Mouse (Mus musculus): Measurements from ENCODE around the gene Ing3. TPM values are rescaled to one million over a fixed set of nuclear protein-coding genes. Genes with fewer than 3 reads are reported as not detected.

Ing3 gene
- 10 to 100 TPM; 25.9 to 28.6 TPM for total RNA-seq (2021)
- long read RNA-seq, experiment 1, partial matches to known transcripts = 1 of 2 reads
- long read RNA-seq, experiment 1, other reads (novel, unspliced or antisense) = 0 of 2 reads
- long read RNA-seq, experiment 2, partial matches to known transcripts = 0 of 3 reads
- long read RNA-seq, experiment 2, other reads (novel, unspliced or antisense) = 0 of 3 reads

DNA sequence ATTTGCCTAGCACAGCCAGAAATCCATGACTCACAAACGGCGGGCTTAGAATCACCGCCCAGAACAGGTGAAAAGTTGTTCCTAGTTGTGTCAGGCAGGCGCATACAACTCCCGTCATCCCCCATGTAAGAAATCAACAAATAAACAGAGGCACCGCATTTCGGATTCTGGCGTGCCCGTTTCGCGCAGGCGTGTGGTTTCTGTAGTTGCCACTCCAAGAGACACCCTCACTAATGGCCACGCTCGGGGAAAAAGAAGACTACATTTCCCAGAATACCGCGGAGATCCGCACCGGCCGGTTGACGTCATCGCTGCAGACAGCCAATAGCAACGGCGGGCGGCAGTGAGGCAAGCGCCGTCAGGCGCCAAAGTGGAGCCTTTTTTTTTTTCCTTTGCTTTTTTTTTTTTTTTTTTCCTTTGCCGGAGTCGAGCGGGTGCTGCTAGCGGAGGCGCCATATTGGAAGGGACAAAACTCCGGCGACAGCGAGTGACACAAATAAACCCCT lies at the start of gene Ing3:
Gene Ing3 (plus strand): TSS at position 346 of the 506 bp plus-strand sequence.
- Histone ChIP-seq H3K27ac (peak within 1 kb of the TSS; percentile 96), H3K4me3 (peak within 1 kb of the TSS; percentile 96)
- intact Hi-C loops (cut with DNase I) = loop anchor here (2.0 to 5.0 kb wide), 2 partner anchors 98 to 152 kb away; no protein-coding TSS in a partner anchor
- TF ChIP-seq CTCF (IDR thresholded peaks at IDR 0.05) = no peak
- DNase-seq (ENCODE audit: extremely low spot score in 1 of 2, low spot score in 2 of 2) = peak; percentile 95 to 98

GRCm38 (mm10) chr6:21909720-21910119 lies 39.7 kb upstream of the Ing3 start:
- Histone ChIP-seq H3K27ac (no peak overlapping the region), H3K4me3 (no peak overlapping the region)
- TF ChIP-seq CTCF (IDR thresholded peaks at IDR 0.05) = no peak
- DNase-seq (ENCODE audit: extremely low spot score in 1 of 2, low spot score in 2 of 2) = no peak
- intact Hi-C loops (cut with DNase I) = no loop called here

DNA sequence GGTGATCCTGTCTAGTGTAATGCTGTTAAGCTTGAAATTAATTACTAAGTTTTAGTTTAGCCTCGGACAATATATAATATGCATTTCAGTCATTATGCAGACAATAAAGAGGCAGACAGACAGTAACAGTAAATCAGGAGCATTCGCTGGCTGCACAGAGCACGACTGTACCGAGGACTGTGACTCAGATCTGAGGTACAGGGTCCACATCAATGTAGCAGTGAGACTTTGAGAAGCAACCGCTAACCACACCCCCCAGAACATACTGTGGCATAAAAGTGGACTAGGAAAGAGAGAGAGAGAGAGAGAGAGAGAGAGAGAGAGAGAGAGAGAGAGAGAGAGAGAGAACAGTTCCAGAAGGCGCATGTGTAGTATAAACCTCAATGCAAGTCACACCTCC lies 38.6 kb upstream of the Ing3 start:
- H3K27ac ChIP-seq = no peak overlapping the region
- no peak for DNase-seq (ENCODE audit: extremely low spot score in 1 of 2, low spot score in 2 of 2)
- no peak overlapping the region for H3K4me3 ChIP-seq
- no peak for TF ChIP-seq CTCF (IDR thresholded peaks at IDR 0.05)
- intact Hi-C loops (cut with DNase I) = no loop called here

DNA sequence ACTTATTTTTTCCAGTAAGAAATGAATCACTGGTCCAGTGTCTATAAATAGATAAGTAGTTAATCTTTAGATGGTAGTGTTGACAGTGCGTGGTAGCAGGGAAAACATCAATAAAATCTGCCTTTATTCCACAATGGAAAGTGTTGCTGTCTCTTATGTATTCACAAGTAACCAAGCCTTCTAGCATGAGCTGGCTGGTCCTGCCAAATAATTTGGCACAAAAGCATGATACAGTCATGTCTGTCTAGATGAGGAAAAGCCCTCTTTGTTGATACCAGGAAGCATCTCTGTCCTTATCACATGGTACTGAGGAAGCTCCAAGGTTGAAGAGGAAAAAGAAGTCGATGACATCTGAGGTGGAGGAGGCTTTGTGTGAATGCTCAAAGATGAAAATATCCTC lies 32.8 kb upstream of the Ing3 start:
- no peak for TF ChIP-seq CTCF (IDR thresholded peaks at IDR 0.05)
- Histone ChIP-seq H3K4me3 (no peak overlapping the region), H3K27ac (no peak overlapping the region)
- intact Hi-C loops (cut with DNase I) = no loop called here
- DNase-seq (ENCODE audit: extremely low spot score in 1 of 2, low spot score in 2 of 2) = no peak

DNA sequence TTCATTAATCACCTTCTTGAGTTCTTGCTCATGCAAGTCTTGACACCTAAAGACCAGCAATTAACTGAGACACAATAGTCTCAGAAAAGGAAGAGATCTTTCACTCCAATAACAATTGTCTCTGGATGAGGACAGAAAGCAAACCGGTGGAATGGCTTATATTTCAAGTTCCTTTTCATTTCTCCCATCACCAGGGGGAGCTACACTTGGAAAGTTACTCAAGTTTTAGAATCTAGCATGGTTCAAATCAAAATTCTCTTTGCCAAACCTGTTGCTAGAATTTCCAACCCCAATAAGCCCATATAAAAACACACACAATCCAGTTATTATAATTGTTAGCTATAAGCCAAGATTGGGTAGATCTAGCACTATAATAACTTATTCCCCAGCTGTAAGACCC lies 25.2 kb upstream of the Ing3 start:
- intact Hi-C loops (cut with DNase I) = no loop called here
- TF ChIP-seq CTCF (IDR thresholded peaks at IDR 0.05) = peak; percentile 5; the same call in 1 of the 2 replicates
- no peak for DNase-seq (ENCODE audit: extremely low spot score in 1 of 2, low spot score in 2 of 2)
- Histone ChIP-seq H3K4me3 (no peak overlapping the region), H3K27ac (no peak overlapping the region)

DNA sequence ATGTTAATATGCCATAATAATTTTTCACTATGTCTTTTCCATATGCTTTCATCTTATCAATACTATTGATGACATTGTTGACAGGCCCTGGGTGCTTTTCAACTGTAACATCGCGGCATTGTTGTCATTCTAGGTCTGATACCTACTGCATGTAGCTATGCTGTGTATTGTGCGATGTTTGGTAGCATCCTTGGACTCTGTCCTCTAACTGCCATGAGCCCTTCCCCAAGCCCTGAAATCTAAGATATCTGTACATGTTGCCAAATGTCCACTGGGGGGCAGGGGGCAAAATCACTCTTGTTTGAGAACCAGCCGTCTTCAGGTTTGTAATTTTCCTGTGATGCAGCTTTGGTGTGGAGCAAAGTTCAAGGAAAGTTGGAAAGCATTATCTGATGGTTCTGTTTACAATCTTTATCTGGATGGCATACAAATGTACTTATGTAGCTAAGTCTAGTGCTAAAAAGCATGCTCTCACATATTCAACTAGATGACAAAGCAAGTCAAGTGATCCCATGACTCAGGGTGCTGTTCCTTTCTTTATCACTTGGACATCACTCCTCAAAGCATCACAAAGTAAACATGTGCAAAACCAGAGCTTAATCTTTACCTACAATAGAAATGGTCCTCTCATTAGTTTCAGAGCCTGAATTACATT lies 11.3 kb upstream of the Ing3 start:
- TF ChIP-seq CTCF (IDR thresholded peaks at IDR 0.05) = no peak
- Histone ChIP-seq H3K27ac (no peak overlapping the region), H3K4me3 (no peak overlapping the region)
- intact Hi-C loops (cut with DNase I) = no loop called here
- no peak for DNase-seq (ENCODE audit: extremely low spot score in 1 of 2, low spot score in 2 of 2)

DNA sequence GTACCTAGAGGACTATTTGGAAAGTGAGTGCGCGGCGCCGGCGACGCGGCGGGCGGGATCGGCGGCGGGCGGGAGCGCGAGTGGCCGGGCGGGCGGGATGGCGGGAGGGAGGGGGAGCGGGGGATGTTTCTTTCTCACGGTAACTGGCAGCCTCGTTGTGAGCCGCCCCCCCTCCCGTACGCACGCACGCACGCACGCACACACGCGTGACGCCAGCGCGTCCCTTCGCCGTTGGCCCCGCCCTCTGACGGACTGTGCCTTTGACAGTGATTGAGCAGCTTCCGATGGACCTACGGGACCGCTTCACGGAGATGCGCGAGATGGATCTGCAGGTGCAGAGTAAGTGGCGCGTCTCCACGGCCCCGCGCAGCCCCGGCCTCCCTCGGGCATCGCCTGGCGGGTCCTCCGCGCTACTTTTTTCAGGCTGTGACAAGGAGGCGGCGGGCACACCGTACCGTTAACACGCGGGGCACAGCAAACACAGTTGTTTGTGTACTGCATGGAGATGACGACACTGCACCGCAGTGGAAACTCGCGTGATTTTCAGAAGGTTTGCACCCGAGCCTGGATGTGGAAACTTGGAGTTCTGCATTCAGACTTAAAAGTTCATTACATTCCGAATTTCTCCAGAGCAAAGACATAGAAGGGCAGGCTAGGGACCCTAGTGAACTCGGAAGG lies 539 bp downstream of the Ing3 start:
- peak; percentile 96 to 97 for DNase-seq (ENCODE audit: extremely low spot score in 1 of 2, low spot score in 2 of 2)
- intact Hi-C loops (cut with DNase I) = loop anchor here (2.0 to 5.0 kb wide), 2 partner anchors 99 to 153 kb away; no protein-coding TSS in a partner anchor
- H3K4me3 ChIP-seq = peak overlapping the region; percentile 96
- no peak for TF ChIP-seq CTCF (IDR thresholded peaks at IDR 0.05)
- H3K27ac ChIP-seq = peak overlapping the region; percentile 96

GRCm38 (mm10) chr6:21950676-21951075 lies 1.3 kb downstream of the Ing3 start:
- Histone ChIP-seq H3K27ac (peak overlapping the region; percentile 96), H3K4me3 (peak overlapping the region; percentile 96)
- no peak for TF ChIP-seq CTCF (IDR thresholded peaks at IDR 0.05)
- no peak for DNase-seq (ENCODE audit: extremely low spot score in 1 of 2, low spot score in 2 of 2)
- intact Hi-C loops (cut with DNase I) = no loop called here

GRCm38 (mm10) chr6:21955468-21955867 lies 6.1 kb downstream of the Ing3 start:
- no peak for TF ChIP-seq CTCF (IDR thresholded peaks at IDR 0.05)
- no peak for DNase-seq (ENCODE audit: extremely low spot score in 1 of 2, low spot score in 2 of 2)
- intact Hi-C loops (cut with DNase I) = no loop called here
- Histone ChIP-seq H3K27ac (no peak overlapping the region), H3K4me3 (no peak overlapping the region)

GRCm38 (mm10) chr6:21958922-21959321 lies 9.6 kb downstream of the Ing3 start:
- intact Hi-C loops (cut with DNase I) = no loop called here
- TF ChIP-seq CTCF (IDR thresholded peaks at IDR 0.05) = no peak
- Histone ChIP-seq H3K4me3 (no peak overlapping the region), H3K27ac (no peak overlapping the region)
- no peak for DNase-seq (ENCODE audit: extremely low spot score in 1 of 2, low spot score in 2 of 2)

DNA sequence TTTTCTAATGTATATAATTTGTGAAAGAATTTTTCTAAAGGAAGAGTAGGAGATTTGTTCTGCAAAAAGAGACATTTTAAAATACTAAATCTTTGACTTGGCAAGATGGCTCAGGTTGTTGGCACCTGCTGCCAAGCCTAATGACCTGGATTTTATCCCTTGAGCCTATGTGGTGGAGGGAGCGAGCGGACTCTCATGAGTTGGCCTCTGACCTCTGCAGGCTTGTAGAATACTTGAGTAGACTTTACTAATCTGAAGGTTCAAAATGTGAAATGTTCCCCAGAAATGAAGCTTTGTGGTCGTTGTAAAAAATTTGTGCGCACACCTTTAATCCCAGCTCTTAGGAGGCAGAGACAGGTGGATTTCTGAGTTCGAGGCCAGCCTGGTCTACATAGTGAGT lies 10.5 kb downstream of the Ing3 start:
- intact Hi-C loops (cut with DNase I) = no loop called here
- TF ChIP-seq CTCF (IDR thresholded peaks at IDR 0.05) = no peak
- no peak for DNase-seq (ENCODE audit: extremely low spot score in 1 of 2, low spot score in 2 of 2)
- H3K4me3 ChIP-seq = no peak overlapping the region
- no peak overlapping the region for H3K27ac ChIP-seq

DNA sequence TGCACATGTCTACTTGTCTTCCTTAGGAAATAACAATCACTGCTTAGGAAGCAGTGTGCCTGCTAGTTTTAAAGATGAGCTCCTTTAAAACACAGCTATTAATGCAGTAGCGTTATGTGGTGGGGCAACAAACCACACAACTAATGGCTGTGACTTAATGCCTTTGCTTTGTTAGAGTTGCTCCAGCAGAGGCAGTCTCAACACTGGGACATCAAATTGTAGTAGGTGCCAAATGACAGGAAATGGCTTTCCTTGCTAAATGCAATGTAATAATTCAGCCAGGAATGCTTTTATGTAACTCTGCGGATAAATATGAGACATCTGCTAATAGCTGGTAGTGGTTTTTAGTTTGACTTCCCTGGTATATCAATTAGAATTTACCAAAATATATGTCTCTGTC lies 28.2 kb downstream of the Ing3 start:
- DNase-seq (ENCODE audit: extremely low spot score in 1 of 2, low spot score in 2 of 2) = no peak
- Histone ChIP-seq H3K4me3 (no peak overlapping the region), H3K27ac (no peak overlapping the region)
- TF ChIP-seq CTCF (IDR thresholded peaks at IDR 0.05) = no peak
- intact Hi-C loops (cut with DNase I) = no loop called here

Measured in left cerebral cortex, adult 2 months (tissue).